Mouse (Mus musculus) kidney, embryonic 15.5 days (tissue): Measurements from ENCODE around the gene Gm20696. TPM values are rescaled to one million over a fixed set of nuclear protein-coding genes. Genes with fewer than 3 reads are reported as not detected.

Experiments
- ATAC-seq: fragments of 200-750 bp; cut with Nextera tagmentation; replicated peaks from 2 replicates; pipeline ENCODE4 v1.8.0; 2017; ENCODE audit warnings: moderate TSS enrichment; ENCODE audit not compliant: low FRiP score
- H3K27ac ChIP-seq: fragments of 300-500 bp; sonication (generic); 2 replicates; pipeline ENCODE4 v1.5.1; 2015; ENCODE audit warnings: mild to moderate bottlenecking, inconsistent platforms
- H3K27me3 ChIP-seq: fragments of 300-500 bp; sonication (generic); 2 replicates; pipeline ENCODE4 v1.6.1; 2015; ENCODE audit warnings: inconsistent platforms
- H3K36me3 ChIP-seq: fragments of 300-500 bp; sonication (generic); 2 replicates; pipeline ENCODE4 v1.6.1; 2015; ENCODE audit warnings: inconsistent platforms
- H3K4me1 ChIP-seq: fragments of 300-500 bp; sonication (generic); 2 replicates; pipeline ENCODE4 v1.6.1; 2015; ENCODE audit warnings: inconsistent platforms
- H3K4me2 ChIP-seq: fragments of 300-500 bp; sonication (generic); 2 replicates; pipeline ENCODE4 v1.6.1; 2015; ENCODE audit warnings: moderate library complexity, mild to moderate bottlenecking, inconsistent platforms
- H3K4me3 ChIP-seq: fragments of 300-500 bp; sonication (generic); replicated peaks from 2 replicates; pipeline ENCODE4 v1.5.1; 2015; ENCODE audit warnings: mild to moderate bottlenecking, inconsistent platforms
- H3K9ac ChIP-seq: fragments of 300-500 bp; sonication (generic); 2 replicates; pipeline ENCODE4 v1.6.1; 2015; ENCODE audit warnings: mild to moderate bottlenecking, inconsistent platforms
- H3K9me3 ChIP-seq: fragments of 300-500 bp; sonication (generic); replicated peaks from 2 replicates; pipeline ENCODE4 v1.6.1; 2016; ENCODE audit warnings: inconsistent platforms
- WGBS: fragments of 180-500 bp; shearing (Covaris S2); methylation state at CpG from one replicate; pipeline ENCODE4 v1.1.7; 2015; ENCODE audit warnings: mixed read lengths; 5-methylcytosine and 5-hydroxymethylcytosine counted together
- polyA plus RNA-seq: library from polyadenylated mRNA; unstranded; fragments of >200 nt; fragmentation: Nextera tagmentation; extraction: Ambion mirVana; gene quantifications from 2 replicates; pipeline ENCODE4 v1.2.1, GENCODE M21; 2015

Gene Gm20696
- polyA plus RNA-seq, 1 experiment from 2014 or later, result 4.0 TPM

- 78% methylated on average over 5 of the region's 5 CpGs for WGBS
- no peak overlapping the region for H3K27ac ChIP-seq
- ATAC-seq, result no peak
These were observed 294.2 kb downstream of the Gm20696 start for GRCm38 (mm10) chr6:99372427-99372826.

GRCm38 (mm10) chr6:99372016-99372415 is 294.6 kb downstream of the Gm20696 start:
- H3K4me1 ChIP-seq, result peaks cover 37% of the 10 kb centered on the region
- H3K9ac ChIP-seq, result no peak overlapping the region
- ATAC-seq, result no peak
- H3K9me3 ChIP-seq, result no peaks in the 10 kb centered on the region
- 66% methylated on average over 6 of the region's 6 CpGs for WGBS
- H3K4me2 ChIP-seq, result no peak overlapping the region
- H3K36me3 ChIP-seq, result no peaks in the 10 kb centered on the region
- H3K4me3 ChIP-seq, result no peak overlapping the region
- peaks cover under 1% of the 10 kb centered on the region; the same call in 1 of the 2 replicates for H3K27me3 ChIP-seq
- no peak overlapping the region for H3K27ac ChIP-seq

More at GRCm38 (mm10) chr6:99372427-99372826, 294.2 kb downstream of the Gm20696 start:
- H3K36me3 ChIP-seq, result no peaks in the 10 kb centered on the region
- no peaks in the 10 kb centered on the region for H3K9me3 ChIP-seq
- peaks cover 41% of the 10 kb centered on the region for H3K4me1 ChIP-seq
- no peak overlapping the region for H3K4me2 ChIP-seq
- H3K4me3 ChIP-seq, result no peak overlapping the region
- peaks cover 4% of the 10 kb centered on the region; the same call in 1 of the 2 replicates for H3K27me3 ChIP-seq
- H3K9ac ChIP-seq, result no peak overlapping the region

- H3K9me3 ChIP-seq, result no peaks in the 10 kb centered on the region
- no peak overlapping the region for H3K27ac ChIP-seq
- no peaks in the 10 kb centered on the region for H3K36me3 ChIP-seq
- no peak overlapping the region for H3K9ac ChIP-seq
- H3K4me1 ChIP-seq, result peaks cover 16% of the 10 kb centered on the region
- H3K27me3 ChIP-seq, result no peaks in the 10 kb centered on the region
- H3K4me3 ChIP-seq, result no peak overlapping the region
- H3K4me2 ChIP-seq, result no peak overlapping the region
- 89% methylated on average over 2 of the region's 2 CpGs for WGBS
- ATAC-seq, result no peak
These were observed 296.7 kb downstream of the Gm20696 start for GRCm38 (mm10) chr6:99369931-99370330.

GRCm38 (mm10) chr6:99369156-99369555 is 297.4 kb downstream of the Gm20696 start:
- Histone ChIP-seq H3K27me3 (no peaks in the 10 kb centered on the region), H3K4me1 (peaks cover 9% of the 10 kb centered on the region; the same call in 1 of the 2 replicates), H3K9me3 (no peaks in the 10 kb centered on the region), H3K36me3 (no peaks in the 10 kb centered on the region), H3K4me3 (no peak overlapping the region), H3K27ac (no peak overlapping the region), H3K4me2 (no peak overlapping the region), H3K9ac (no peak overlapping the region)
- no peak for ATAC-seq
- 77% methylated on average over 3 of the region's 3 CpGs for WGBS

- ATAC-seq, result no peak
- no peak overlapping the region for H3K9ac ChIP-seq
- 69% methylated on average over 4 of the region's 4 CpGs for WGBS
- no peak overlapping the region for H3K27ac ChIP-seq
- H3K4me3 ChIP-seq, result no peak overlapping the region
- no peaks in the 10 kb centered on the region for H3K27me3 ChIP-seq
- H3K36me3 ChIP-seq, result no peaks in the 10 kb centered on the region
- no peak overlapping the region for H3K4me2 ChIP-seq
- no peaks in the 10 kb centered on the region for H3K9me3 ChIP-seq
- peaks cover 9% of the 10 kb centered on the region; the same call in 1 of the 2 replicates for H3K4me1 ChIP-seq
These were observed 298.4 kb downstream of the Gm20696 start for GRCm38 (mm10) chr6:99368118-99368753.

- H3K4me3 ChIP-seq, result no peak overlapping the region
- 0 out of 2 replicates have a peak, but pooled peaks cover 4% of the 10 kb centered on the region for H3K4me1 ChIP-seq
- no peak overlapping the region for H3K27ac ChIP-seq
- H3K36me3 ChIP-seq, result no peaks in the 10 kb centered on the region
- H3K27me3 ChIP-seq, result no peaks in the 10 kb centered on the region
- no peak overlapping the region for H3K4me2 ChIP-seq
- H3K9me3 ChIP-seq, result no peaks in the 10 kb centered on the region
- ATAC-seq, result no peak
- no peak overlapping the region for H3K9ac ChIP-seq
- 39% methylated on average over 6 of the region's 6 CpGs for WGBS
These were observed 302.1 kb downstream of the Gm20696 start for GRCm38 (mm10) chr6:99364545-99364944.

- Histone ChIP-seq H3K4me3 (no peak overlapping the region), H3K27me3 (no peaks in the 10 kb centered on the region), H3K4me1 (0 out of 2 replicates have a peak, but pooled peaks cover 2% of the 10 kb centered on the region), H3K4me2 (no peak overlapping the region), H3K27ac (0 out of 2 replicates have a peak overlapping the region, but pooled peaks have one; percentile 33), H3K9me3 (no peaks in the 10 kb centered on the region), H3K36me3 (no peaks in the 10 kb centered on the region), H3K9ac (no peak overlapping the region)
- 80% methylated on average over 4 of the region's 4 CpGs for WGBS
- ATAC-seq, result no peak
These were observed 306.0 kb downstream of the Gm20696 start for GRCm38 (mm10) chr6:99360581-99360980.

GRCm38 (mm10) chr6:99359765-99360499 is 306.7 kb downstream of the Gm20696 start:
- Histone ChIP-seq H3K4me2 (no peak overlapping the region), H3K4me3 (no peak overlapping the region), H3K27ac (no peak overlapping the region), H3K9me3 (no peaks in the 10 kb centered on the region), H3K4me1 (0 out of 2 replicates have a peak, but pooled peaks cover 2% of the 10 kb centered on the region), H3K36me3 (no peaks in the 10 kb centered on the region), H3K9ac (no peak overlapping the region), H3K27me3 (no peaks in the 10 kb centered on the region)
- WGBS, result 71% methylated on average over 6 of the region's 6 CpGs
- no peak for ATAC-seq

GRCm38 (mm10) chr6:99359036-99359698 is 307.4 kb downstream of the Gm20696 start:
- Histone ChIP-seq H3K4me2 (no peak overlapping the region), H3K4me3 (no peak overlapping the region), H3K27ac (no peak overlapping the region), H3K4me1 (0 out of 2 replicates have a peak, but pooled peaks cover 2% of the 10 kb centered on the region), H3K36me3 (no peaks in the 10 kb centered on the region), H3K9ac (no peak overlapping the region), H3K9me3 (no peaks in the 10 kb centered on the region), H3K27me3 (no peaks in the 10 kb centered on the region)
- no peak for ATAC-seq
- 79% methylated on average over 9 of the region's 9 CpGs for WGBS

GRCm38 (mm10) chr6:99357931-99358330 is 308.7 kb downstream of the Gm20696 start:
- H3K27me3 ChIP-seq, result no peaks in the 10 kb centered on the region
- no peak for ATAC-seq
- H3K36me3 ChIP-seq, result no peaks in the 10 kb centered on the region
- no peak overlapping the region for H3K4me3 ChIP-seq
- 83% methylated on average over 2 of the region's 2 CpGs for WGBS
- H3K9me3 ChIP-seq, result no peaks in the 10 kb centered on the region
- H3K4me1 ChIP-seq, result 0 out of 2 replicates have a peak, but pooled peaks cover 2% of the 10 kb centered on the region
- H3K9ac ChIP-seq, result no peak overlapping the region
- H3K4me2 ChIP-seq, result no peak overlapping the region
- no peak overlapping the region for H3K27ac ChIP-seq

- H3K9ac ChIP-seq, result no peak overlapping the region
- H3K4me3 ChIP-seq, result no peak overlapping the region
- no peak for ATAC-seq
- H3K4me1 ChIP-seq, result peaks cover 6% of the 10 kb centered on the region; the same call in 1 of the 2 replicates
- H3K27ac ChIP-seq, result no peak overlapping the region
- no peaks in the 10 kb centered on the region; the same call in 1 of the 2 replicates for H3K27me3 ChIP-seq
- H3K9me3 ChIP-seq, result no peaks in the 10 kb centered on the region
- WGBS, result 80% methylated on average over 2 of the region's 2 CpGs
- H3K4me2 ChIP-seq, result no peak overlapping the region
- no peaks in the 10 kb centered on the region for H3K36me3 ChIP-seq
These were observed 312.3 kb downstream of the Gm20696 start for GRCm38 (mm10) chr6:99354338-99354737.

GRCm38 (mm10) chr6:99353441-99353840 is 313.2 kb downstream of the Gm20696 start:
- Histone ChIP-seq H3K27me3 (no peaks in the 10 kb centered on the region; the same call in 1 of the 2 replicates), H3K4me3 (no peak overlapping the region), H3K27ac (no peak overlapping the region), H3K4me1 (peaks cover 4% of the 10 kb centered on the region; the same call in 1 of the 2 replicates), H3K9me3 (no peaks in the 10 kb centered on the region), H3K4me2 (no peak overlapping the region), H3K9ac (no peak overlapping the region), H3K36me3 (no peaks in the 10 kb centered on the region)
- WGBS, result 71% methylated on average over 2 of the region's 2 CpGs
- no peak for ATAC-seq
